ENCODE assay signal across 30 mouse cellular contexts in genomic region chr16:56008862-56009261, GRCm38 (mm10).
"Had no signal": no experiment of that assay in that cellular context is flagged by ENCODE, and none has a peak within 500 bp of the region (broad histone marks: within the 10 kb centered on the region; RNA-seq: fewer than 3 reads in every experiment).

No protein-coding gene starts in this region.

- H3K4me1 ChIP-seq: limb, embryonic 10.5 days; limb, embryonic 12.5 days; limb, embryonic 13.5 days; limb, embryonic 15.5 days; liver, embryonic 12.5 days; liver, embryonic 13.5 days; liver, embryonic 15.5 days; lung, embryonic 15.5 days; midbrain, embryonic 10.5 days; midbrain, embryonic 12.5 days; midbrain, embryonic 13.5 days; midbrain, embryonic 15.5 days; neural tube, embryonic 12.5 days had no signal

- DNase-seq: left cerebral cortex, postnatal 4 days; liver; liver, embryonic 13.5 days; liver, postnatal 0 days; lung, adult 18-20 months; lung, adult 2 months; lung, embryonic 14.5 days; lung, postnatal 10 days; lung, postnatal 14 days; lung, postnatal 36 days; lung, postnatal 4 days; midbrain, embryonic 14.5 days had no signal

- H3K4me3 ChIP-seq: limb, embryonic 10.5 days; limb, embryonic 12.5 days; limb, embryonic 13.5 days; limb, embryonic 15.5 days; liver, embryonic 12.5 days; liver, embryonic 13.5 days; liver, embryonic 15.5 days; lung, embryonic 15.5 days; megakaryocyte, embryonic 14.5 days; midbrain, embryonic 10.5 days; midbrain, embryonic 12.5 days; midbrain, embryonic 13.5 days; midbrain, embryonic 15.5 days; myocyte; neural tube, embryonic 12.5 days had no signal

- H3K27ac ChIP-seq: limb, embryonic 10.5 days; limb, embryonic 12.5 days; limb, embryonic 13.5 days; limb, embryonic 15.5 days; liver, embryonic 12.5 days; liver, embryonic 13.5 days; liver, embryonic 14.5 days; liver, embryonic 15.5 days; lung, embryonic 15.5 days; macrophage; midbrain, embryonic 10.5 days; midbrain, embryonic 12.5 days; midbrain, embryonic 13.5 days; midbrain, embryonic 15.5 days; neural tube, embryonic 12.5 days had no signal

- H3K9ac ChIP-seq: limb, embryonic 12.5 days; limb, embryonic 13.5 days; limb, embryonic 15.5 days; liver, embryonic 12.5 days; liver, embryonic 13.5 days; liver, embryonic 14.5 days; liver, embryonic 15.5 days; liver, postnatal 0 days; lung, embryonic 14.5 days; lung, embryonic 15.5 days; midbrain, embryonic 12.5 days; midbrain, embryonic 13.5 days; midbrain, embryonic 15.5 days; neural tube, embryonic 12.5 days had no signal

- ATAC-seq: liver, embryonic 12.5 days; liver, postnatal 0 days; lung, postnatal 0 days; midbrain, embryonic 13.5 days; midbrain, embryonic 15.5 days; midbrain, embryonic 16.5 days had no signal

- H3K9me3 ChIP-seq: limb, embryonic 10.5 days; limb, embryonic 13.5 days; limb, embryonic 15.5 days; liver, embryonic 12.5 days; liver, embryonic 15.5 days; lung, embryonic 15.5 days; midbrain, embryonic 10.5 days; midbrain, embryonic 12.5 days; midbrain, embryonic 13.5 days; midbrain, embryonic 15.5 days; neural tube, embryonic 12.5 days had no signal

- H3K27me3 ChIP-seq: limb, embryonic 12.5 days; limb, embryonic 13.5 days; limb, embryonic 15.5 days; liver, embryonic 12.5 days; liver, embryonic 13.5 days; liver, embryonic 15.5 days; lung, embryonic 15.5 days; megakaryocyte, embryonic 14.5 days; midbrain, embryonic 12.5 days; midbrain, embryonic 13.5 days; midbrain, embryonic 15.5 days; neural tube, embryonic 12.5 days had no signal
